Mouse (Mus musculus) adrenal gland, postnatal 14 days (tissue): ENCODE measurements around the gene Isg20. TPM values are rescaled to one million over a fixed set of nuclear protein-coding genes. Genes with fewer than 3 reads are reported as not detected.

ENCODE experiments used
- DNase-seq: peaks from one replicate; pipeline ENCODE4 v3.0.0; 2021; ENCODE audit warnings: mixed read lengths
- long read RNA-seq, 2 experiments: library from polyadenylated mRNA; stranded (forward); transcript quantifications; one replicate each; pipeline ENCODE4 v2.0.0; 2021
- total RNA-seq: library from RNA; stranded (reverse); gene quantifications from 2 replicates; pipeline ENCODE4 v1.2.3, GENCODE M21; 2021

Gene Isg20
- total RNA-seq: 16.9 and 19.6 TPM in 2 replicates
- long read RNA-seq, experiment 1, transcript Isg20-201 (4 exons, 1,083 nt): major isoform, 6 of 11 reads
- long read RNA-seq, experiment 1, partial matches to known transcripts: 0 of 11 reads
- long read RNA-seq, experiment 1, other reads (novel, unspliced or antisense): 1 of 11 reads
- long read RNA-seq, experiment 2, partial matches to known transcripts: 3 of 11 reads
- long read RNA-seq, experiment 2, other reads (novel, unspliced or antisense): 2 of 11 reads

DNA sequence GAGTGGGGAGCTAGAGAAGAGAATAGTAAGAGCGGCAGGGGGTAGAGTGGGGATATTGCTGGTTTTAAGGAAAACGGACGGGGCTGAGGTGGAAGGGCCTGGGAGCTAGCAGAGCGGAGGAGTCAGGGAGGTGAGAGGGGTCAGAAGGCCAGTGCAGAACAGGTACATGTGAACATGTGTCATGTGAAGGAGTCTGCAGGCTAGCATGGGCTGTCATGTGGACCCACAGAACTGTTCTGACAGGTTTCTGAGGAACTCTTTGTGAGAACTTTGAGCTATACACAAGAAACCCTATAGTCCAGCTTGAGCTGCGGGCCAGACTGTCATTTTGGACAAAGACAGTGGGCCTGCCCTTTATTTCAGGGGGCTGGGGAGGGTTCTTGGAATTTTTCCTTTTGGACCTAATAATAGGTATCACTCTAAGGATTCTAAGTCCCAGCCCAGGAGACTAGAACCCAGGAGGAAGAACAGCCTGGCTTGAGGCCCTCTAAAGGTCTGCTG, at the start of gene Isg20:
Gene Isg20 (plus strand): TSS at position 451 of the 501 bp plus-strand sequence.
- DNase-seq: no peak

GRCm38 (mm10) chr7:78863796-78864445, 49.3 kb upstream of the Isg20 start:
- DNase-seq: no peak

- no peak for DNase-seq
Measured at GRCm38 (mm10) chr7:78864446-78864802, 48.8 kb upstream of the Isg20 start.

DNA sequence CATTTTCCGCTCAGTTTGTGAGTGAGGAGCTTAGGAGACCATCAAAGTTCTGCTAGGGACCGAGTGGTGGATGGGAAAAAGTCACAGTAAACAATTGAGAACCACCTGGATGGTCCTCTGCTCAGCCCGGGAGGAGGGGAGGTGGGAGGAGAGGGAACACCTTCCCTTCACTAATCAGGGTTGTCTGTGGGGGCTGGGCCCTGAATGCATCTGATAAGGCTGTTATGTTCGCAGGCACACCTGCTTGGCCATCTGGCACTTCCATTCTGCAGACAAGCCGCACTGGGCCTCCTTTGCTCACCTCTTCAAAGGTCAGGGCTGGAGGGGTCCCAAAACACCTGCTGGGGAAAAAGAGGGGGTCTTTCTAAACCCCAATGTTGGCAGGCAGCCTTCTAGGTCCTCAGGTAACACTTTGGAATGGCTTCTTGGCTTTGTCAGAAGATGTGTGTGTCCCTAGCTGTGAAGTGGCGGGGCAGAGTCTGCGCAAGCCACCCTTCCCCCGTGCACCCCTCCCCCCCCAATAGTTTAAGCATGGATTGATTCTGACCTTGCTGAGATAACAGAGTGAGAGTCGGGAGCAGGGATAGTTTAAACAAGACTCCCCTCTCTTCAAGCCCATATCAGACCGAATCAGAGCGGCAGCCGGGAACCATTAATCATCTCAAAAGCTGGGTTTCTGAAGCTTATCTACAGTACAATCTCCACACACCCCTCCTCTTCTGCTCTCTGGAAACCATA, 47.8 kb upstream of the Isg20 start:
- DNase-seq: peak; percentile 14

- DNase-seq: no peak
Measured at GRCm38 (mm10) chr7:78868731-78869130, 44.5 kb upstream of the Isg20 start.

DNA sequence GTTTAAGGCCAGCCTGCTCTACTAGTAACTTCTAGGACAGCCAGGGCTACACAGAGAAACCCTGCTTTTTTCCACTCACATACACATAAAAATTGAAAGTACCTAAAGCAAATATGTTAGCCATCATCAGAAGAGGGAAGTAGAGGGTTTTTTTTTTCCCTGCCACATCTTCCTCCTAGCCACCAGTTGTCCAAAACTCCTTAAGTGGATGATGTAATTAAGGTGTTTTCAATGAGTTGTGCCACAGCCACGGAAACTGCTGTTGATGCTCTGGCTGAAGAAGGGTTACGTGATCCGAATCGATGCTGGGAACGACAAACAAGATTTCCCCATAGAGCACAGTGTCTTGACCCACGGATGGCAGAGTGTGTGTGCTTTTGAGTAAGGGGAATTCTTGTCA, 40.9 kb upstream of the Isg20 start:
- DNase-seq: no peak

DNA sequence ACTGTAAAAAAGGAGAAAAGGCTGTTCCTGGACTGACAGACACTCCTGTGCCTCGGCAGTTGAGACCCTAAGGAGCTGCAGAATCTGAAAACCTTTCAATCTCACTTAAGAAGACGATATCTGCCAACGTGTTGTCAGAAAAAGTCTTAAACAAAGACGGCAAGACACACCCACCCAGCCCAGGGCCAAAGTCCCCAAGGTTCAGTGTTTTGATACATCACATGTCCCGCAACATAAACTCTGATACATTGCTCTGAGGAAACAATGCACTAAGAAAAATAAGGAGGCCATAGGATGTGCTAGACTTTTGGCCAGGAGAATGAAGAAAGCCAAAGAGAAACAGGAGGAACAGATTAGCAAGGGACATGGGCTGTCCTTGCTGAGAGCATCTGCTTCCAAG, 40.4 kb upstream of the Isg20 start:
- DNase-seq: no peak

DNA sequence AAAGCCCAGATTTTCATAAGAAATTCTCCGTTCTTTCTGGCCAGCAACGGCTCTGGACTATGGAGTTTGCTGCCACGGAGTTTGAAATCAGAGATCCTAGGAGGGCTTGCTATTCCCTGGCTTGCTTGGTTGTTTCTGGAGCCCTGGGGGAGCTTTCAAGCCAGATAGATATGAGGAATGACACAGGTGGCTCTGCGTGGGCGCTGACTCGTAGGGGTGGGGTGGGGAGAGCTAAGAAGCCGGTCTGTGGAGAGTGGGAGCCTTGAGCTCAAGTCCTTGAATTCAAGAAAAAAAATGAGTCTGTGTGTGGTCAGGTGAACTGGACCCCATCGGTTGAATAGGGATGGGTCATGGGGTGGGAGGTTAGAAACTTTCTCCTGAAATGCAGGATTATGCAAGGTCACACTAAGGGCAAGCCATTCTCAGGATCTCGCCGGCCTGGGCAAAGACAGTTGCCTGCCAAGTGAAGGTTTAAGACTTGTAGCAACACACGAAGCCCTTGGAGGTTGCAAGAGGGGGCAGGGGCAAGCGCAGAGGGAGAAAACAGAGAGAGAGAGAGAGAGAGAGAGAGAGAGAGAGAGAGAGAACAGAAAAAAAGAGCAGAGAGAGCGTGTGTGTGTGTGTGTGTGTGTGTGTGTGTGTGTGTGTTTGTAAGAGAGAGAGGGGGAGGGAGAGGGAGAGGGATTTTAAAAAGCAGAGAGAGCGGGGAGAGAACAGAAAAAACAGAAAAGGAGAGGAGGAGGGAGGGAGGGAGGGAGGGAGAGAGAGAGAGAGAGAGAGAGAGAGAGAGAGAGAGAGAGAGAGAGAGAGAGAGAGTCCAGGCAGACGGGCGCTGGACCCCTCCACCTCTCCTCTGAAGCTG, 31.4 kb upstream of the Isg20 start:
- no peak for DNase-seq

DNA sequence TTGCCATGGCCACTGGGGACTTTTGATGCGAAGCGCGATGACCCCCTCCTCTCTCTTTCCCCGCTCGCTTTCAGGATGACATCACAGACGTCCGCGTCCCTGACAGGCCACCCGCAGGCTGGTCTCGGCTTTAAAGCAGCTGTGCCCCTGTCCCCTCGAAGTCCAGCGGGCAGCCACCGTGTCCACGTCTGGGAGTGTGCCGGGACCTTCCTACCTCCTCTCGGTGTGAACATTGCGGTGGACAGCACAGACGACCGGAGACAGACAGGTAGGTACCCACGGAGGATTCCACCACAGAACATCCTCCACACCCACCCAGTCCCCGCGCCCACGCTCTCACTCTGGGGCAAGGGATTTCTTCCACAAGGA, 30.8 kb upstream of the Isg20 start:
- peak; percentile 53 for DNase-seq

- no peak for DNase-seq
Measured at GRCm38 (mm10) chr7:78883016-78883725, 30.1 kb upstream of the Isg20 start.

GRCm38 (mm10) chr7:78883726-78884060, 29.5 kb upstream of the Isg20 start:
- no peak for DNase-seq

DNA sequence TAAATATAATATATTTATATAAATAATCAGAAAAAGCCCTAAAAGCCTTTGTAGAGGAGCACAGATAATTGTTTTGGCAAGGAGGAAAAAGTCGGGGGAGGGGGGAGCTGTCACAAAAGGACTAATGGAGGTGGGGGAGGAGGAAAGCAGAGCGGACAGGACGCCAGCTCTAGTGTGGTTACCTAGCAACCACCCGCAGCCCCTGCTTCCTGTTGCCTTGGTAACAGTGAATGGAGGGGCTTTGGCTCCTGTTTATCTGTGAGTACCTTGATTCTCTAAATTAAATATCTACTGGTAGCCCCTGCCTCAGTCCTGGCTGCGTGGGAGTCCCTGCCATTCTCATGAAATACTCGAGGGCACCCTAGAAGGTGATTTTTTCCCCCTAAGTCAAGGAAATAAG, 29.1 kb upstream of the Isg20 start:
- DNase-seq: no peak

DNA sequence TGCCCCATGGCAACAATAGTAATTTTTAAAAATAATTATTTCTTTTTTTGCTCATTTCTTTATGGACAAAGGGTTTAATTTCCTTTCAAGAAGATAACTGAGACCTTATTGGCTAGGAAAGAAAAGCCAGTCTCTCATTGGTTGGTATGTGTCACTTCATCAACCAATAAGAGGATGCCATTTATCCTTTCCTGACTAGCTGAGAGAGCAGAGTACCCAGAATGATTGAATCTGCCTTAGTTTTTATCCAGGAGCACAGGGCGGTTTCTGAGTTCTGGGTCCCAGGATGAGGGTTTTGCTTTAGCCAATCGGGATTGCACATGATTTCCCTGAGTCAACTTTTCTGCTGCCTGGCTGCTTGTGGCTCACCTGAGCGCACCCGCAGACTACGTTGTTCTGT, 27.8 kb upstream of the Isg20 start:
- DNase-seq: no peak

- no peak for DNase-seq
Measured at GRCm38 (mm10) chr7:78886496-78886895, 26.7 kb upstream of the Isg20 start.

GRCm38 (mm10) chr7:78887431-78887842, 25.8 kb upstream of the Isg20 start:
- no peak for DNase-seq

DNA sequence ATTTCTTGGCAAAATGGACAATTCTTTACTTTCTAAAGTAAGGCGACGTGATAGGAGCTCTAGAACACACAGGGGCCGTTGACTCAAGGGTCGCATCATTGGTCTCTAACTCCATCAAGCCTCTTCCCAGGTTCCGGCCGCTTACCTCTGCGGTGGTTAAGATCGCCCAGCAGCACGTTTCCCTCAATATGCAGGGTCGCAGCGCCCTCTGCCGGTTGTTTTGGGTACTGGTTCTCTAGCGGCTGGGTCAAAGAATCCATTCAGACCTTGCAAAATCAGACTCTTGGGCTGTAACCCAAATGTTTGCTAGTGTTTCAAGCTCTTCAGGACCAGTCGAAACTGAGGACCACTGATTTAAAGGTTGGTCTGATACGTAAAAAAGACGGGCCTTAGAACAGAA, 22.6 kb upstream of the Isg20 start:
- DNase-seq: peak; percentile 94

DNA sequence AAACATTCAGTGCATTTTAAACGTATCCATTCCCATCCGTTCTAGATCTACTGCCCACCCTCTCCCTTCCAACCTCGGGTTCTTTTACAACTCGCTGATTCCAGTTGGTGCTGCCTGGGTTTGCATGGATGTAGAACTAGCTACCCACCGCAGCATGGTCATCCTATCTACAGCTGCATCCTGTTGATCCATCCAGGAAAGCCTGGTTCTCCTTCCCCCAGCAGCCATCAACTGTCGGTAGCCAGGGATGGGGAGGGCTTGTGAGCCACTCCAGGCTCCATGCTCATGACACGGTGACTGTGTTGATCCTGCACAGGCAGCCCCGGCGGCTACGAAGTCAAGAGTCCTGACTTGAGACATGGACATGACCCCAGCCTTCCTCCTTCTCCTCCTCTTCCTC, 19.3 kb upstream of the Isg20 start:
- no peak for DNase-seq

DNA sequence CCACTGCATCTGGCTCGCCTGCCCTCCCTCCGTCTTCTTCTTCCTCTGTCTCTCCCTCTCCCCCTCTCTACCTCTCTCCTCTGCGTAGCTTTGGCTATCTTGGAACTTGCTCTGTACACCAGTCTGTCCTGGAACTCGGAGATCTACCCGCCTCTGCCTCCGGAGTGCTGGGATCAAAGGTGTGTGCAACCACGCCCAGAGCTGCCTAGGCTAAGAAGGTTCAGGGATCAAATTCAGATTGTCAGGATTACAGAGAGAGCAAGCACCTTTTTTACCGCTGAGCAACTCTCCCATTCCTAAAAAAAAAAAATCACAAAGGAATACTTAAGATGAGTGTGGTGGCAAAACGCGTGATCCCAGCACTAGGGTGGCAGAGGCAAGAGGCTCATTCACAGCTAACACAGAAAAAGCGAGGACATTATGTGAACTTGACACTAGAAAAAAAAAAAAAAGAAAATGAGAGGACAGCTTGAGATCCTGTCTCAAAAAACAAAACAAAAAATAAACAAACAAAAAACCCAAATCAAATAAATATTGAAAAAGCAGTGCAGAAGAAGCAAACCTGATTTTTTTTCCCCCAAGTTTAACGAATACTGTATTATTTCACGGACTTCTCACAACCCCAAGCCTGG, 18.1 kb upstream of the Isg20 start:
- no peak for DNase-seq

DNA sequence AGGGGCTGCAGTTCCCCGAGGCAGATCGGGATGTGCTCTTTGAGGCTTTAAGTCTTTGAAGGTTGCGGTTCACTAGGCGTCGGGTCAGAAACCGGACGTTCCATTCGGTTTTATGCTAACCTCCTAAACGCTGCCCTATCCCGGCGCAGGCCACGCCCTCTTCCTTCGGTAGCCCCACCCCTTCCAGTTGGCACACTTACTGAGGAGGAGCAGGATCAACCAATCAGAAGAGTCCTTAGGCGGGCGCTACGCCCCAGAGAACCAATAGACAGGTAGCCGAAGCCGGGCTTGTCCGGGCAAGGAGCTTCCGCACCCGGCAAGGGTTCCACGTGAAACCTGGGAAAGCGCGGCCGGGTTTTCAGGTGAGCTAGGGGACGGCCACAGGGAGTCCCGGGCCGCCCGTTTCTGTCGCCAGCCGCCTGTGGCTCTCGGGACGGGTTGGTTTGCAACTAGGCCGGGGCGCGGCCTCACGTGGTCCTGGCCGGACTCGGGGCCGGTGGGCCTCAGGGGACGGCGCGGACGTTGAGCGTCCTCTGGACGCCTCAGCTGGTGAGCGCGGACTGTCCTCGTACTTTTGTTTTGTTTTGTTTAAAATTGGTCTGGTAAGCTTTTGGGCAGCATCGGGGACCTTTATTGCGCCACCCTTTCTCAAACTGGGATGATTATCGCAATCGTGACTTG, 17.4 kb upstream of the Isg20 start, which contains the start of gene Aen:
Gene Aen (plus strand): TSS at position 202 of the 681 bp plus-strand sequence.
- peak; percentile 99 for DNase-seq

DNA sequence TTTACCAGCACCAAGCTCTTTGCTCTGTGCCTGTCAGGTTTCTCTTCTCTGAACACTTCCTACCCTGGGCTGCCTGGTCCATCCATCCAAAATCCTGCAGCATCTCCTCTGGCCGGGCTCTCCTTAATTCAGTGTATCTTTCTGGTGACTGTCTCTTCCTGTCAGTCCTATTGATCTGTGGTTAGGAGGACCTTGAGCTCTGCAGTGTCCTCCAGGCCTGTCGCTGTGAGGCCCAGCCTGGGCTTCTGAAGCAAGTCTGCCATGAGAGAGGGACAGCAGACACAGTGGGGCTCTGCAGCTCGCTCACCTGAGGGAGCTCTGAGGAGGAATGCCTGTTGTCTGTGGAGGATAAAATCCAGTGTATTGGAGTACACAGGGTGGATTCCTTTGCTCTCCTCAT, 15.7 kb upstream of the Isg20 start:
- DNase-seq: no peak
